Mouse (Mus musculus): ENCODE measurements around the gene Slc25a20.

Gene Slc25a20

GRCm38 (mm10) chr9:108687686-108688085 lies 25.8 kb downstream of the Slc25a20 start:
- DNase-seq, result peak; percentile 77

- peak; percentile 74 for DNase-seq
Measured at GRCm38 (mm10) chr9:108688451-108688850, 26.6 kb downstream of the Slc25a20 start.

- DNase-seq, result peak; percentile 71
Measured at GRCm38 (mm10) chr9:108689106-108689505, 27.2 kb downstream of the Slc25a20 start, which contains the start of gene Prkar2a. Gene Prkar2a, plus strand, starts transcription at chr9:108689314.

- peak; percentile 45 for DNase-seq
Measured at GRCm38 (mm10) chr9:108689993-108690392, 28.1 kb downstream of the Slc25a20 start.

- DNase-seq, result peak; percentile 92
Measured at GRCm38 (mm10) chr9:108690914-108691313, 29.0 kb downstream of the Slc25a20 start.

- peak; percentile 92 for DNase-seq
Measured at GRCm38 (mm10) chr9:108691371-108691770, 29.5 kb downstream of the Slc25a20 start.

- DNase-seq, result peak; percentile 99
Measured at GRCm38 (mm10) chr9:108691846-108692225, 29.9 kb downstream of the Slc25a20 start.

GRCm38 (mm10) chr9:108692226-108693041 lies 30.5 kb downstream of the Slc25a20 start:
- DNase-seq, result peak; percentile 96

- peak; percentile 73 for DNase-seq
Measured at GRCm38 (mm10) chr9:108693946-108694345, 32.1 kb downstream of the Slc25a20 start.

GRCm38 (mm10) chr9:108694533-108694932 lies 32.6 kb downstream of the Slc25a20 start:
- peak; percentile 5 for DNase-seq

- peak; percentile 19 for DNase-seq
Measured at GRCm38 (mm10) chr9:108702476-108702875, 40.6 kb downstream of the Slc25a20 start.

- DNase-seq, result peak; percentile 96
Measured at GRCm38 (mm10) chr9:108703373-108704110, 41.7 kb downstream of the Slc25a20 start.

GRCm38 (mm10) chr9:108704591-108704990 lies 42.7 kb downstream of the Slc25a20 start:
- DNase-seq, result peak; percentile 90

GRCm38 (mm10) chr9:108707212-108707611 lies 45.3 kb downstream of the Slc25a20 start:
- DNase-seq, result no peak

- peak; percentile 60 for DNase-seq
Measured at GRCm38 (mm10) chr9:108708833-108709232, 46.9 kb downstream of the Slc25a20 start.

GRCm38 (mm10) chr9:108710767-108711166 lies 48.9 kb downstream of the Slc25a20 start:
- peak; percentile 24 for DNase-seq

- DNase-seq, result peak; percentile 80
Measured at GRCm38 (mm10) chr9:108716199-108716598, 54.3 kb downstream of the Slc25a20 start.

- DNase-seq, result peak; percentile 64
Measured at GRCm38 (mm10) chr9:108723751-108724150, 61.9 kb downstream of the Slc25a20 start.

- DNase-seq, result peak; percentile 71
Measured at GRCm38 (mm10) chr9:108726116-108726515, 64.2 kb downstream of the Slc25a20 start.

GRCm38 (mm10) chr9:108729050-108729449 lies 67.2 kb downstream of the Slc25a20 start:
- DNase-seq, result no peak

- no peak for DNase-seq
Measured at GRCm38 (mm10) chr9:108732462-108732861, 70.6 kb downstream of the Slc25a20 start.
